Mouse (Mus musculus): ENCODE data around the gene Dppa5a.
"Not testable (repeated sequence)": the region's sequence is repeated elsewhere in the genome, so short reads cannot be mapped to it uniquely, and the experiment has no call there.

Gene Dppa5a

GRCm38 (mm10) chr9:78367959-78368358, at the start of gene Dppa5a:
Dppa5a (minus strand) TSS chr9:78368177.
- DNase-seq (ENCODE audit: low spot score), result not testable (repeated sequence)

- no peak for DNase-seq (ENCODE audit: low spot score)
These were observed 33.6 kb upstream of the Dppa5a start for GRCm38 (mm10) chr9:78401596-78401995.

GRCm38 (mm10) chr9:78400570-78400969, 32.6 kb upstream of the Dppa5a start:
- DNase-seq (ENCODE audit: low spot score), result no peak

- no peak for DNase-seq (ENCODE audit: low spot score)
These were observed 28.5 kb upstream of the Dppa5a start for GRCm38 (mm10) chr9:78396517-78396916.

GRCm38 (mm10) chr9:78395630-78396351, 27.8 kb upstream of the Dppa5a start, which contains the start of gene Ddx43:
Ddx43 (plus strand) TSS chr9:78395777.
- DNase-seq (ENCODE audit: low spot score), result peak; percentile 32

GRCm38 (mm10) chr9:78395244-78395629, 27.3 kb upstream of the Dppa5a start:
- DNase-seq (ENCODE audit: low spot score), result no peak

- no peak for DNase-seq (ENCODE audit: low spot score)
These were observed 26.6 kb upstream of the Dppa5a start for GRCm38 (mm10) chr9:78394602-78395001.

- DNase-seq (ENCODE audit: low spot score), result no peak
These were observed 25.8 kb upstream of the Dppa5a start for GRCm38 (mm10) chr9:78393741-78394140.

GRCm38 (mm10) chr9:78389981-78390380, 22.0 kb upstream of the Dppa5a start:
- DNase-seq (ENCODE audit: low spot score), result no peak

GRCm38 (mm10) chr9:78386947-78387346, 19.0 kb upstream of the Dppa5a start:
- DNase-seq (ENCODE audit: low spot score), result no peak

- DNase-seq (ENCODE audit: low spot score), result no peak
These were observed 17.9 kb upstream of the Dppa5a start for GRCm38 (mm10) chr9:78385893-78386292.

GRCm38 (mm10) chr9:78378113-78378785, 10.3 kb upstream of the Dppa5a start, which contains the start of gene Ooep:
Ooep (minus strand) TSS chr9:78378725.
- DNase-seq (ENCODE audit: low spot score), result peak; percentile 25

- no peak for DNase-seq (ENCODE audit: low spot score)
These were observed 9.6 kb upstream of the Dppa5a start for GRCm38 (mm10) chr9:78377546-78377945.

GRCm38 (mm10) chr9:78375486-78375885, 7.5 kb upstream of the Dppa5a start:
- no peak for DNase-seq (ENCODE audit: low spot score)

GRCm38 (mm10) chr9:78374885-78375389, 7.0 kb upstream of the Dppa5a start:
- DNase-seq (ENCODE audit: low spot score), result no peak

- no peak for DNase-seq (ENCODE audit: low spot score)
These were observed 6.4 kb upstream of the Dppa5a start for GRCm38 (mm10) chr9:78374397-78374796.

- no peak for DNase-seq (ENCODE audit: low spot score)
These were observed 5.0 kb upstream of the Dppa5a start for GRCm38 (mm10) chr9:78372827-78373504.

- no peak for DNase-seq (ENCODE audit: low spot score)
These were observed 3.5 kb upstream of the Dppa5a start for GRCm38 (mm10) chr9:78371441-78371840.

- DNase-seq (ENCODE audit: low spot score), result no peak
These were observed 1.8 kb upstream of the Dppa5a start for GRCm38 (mm10) chr9:78369786-78370185.

- DNase-seq (ENCODE audit: low spot score), result no peak
These were observed 1.4 kb upstream of the Dppa5a start for GRCm38 (mm10) chr9:78369349-78369748.

- no peak for DNase-seq (ENCODE audit: low spot score)
These were observed 805 bp upstream of the Dppa5a start for GRCm38 (mm10) chr9:78368671-78369293.

Measured in ovary, postnatal 36 days (tissue).